Mouse (Mus musculus): ENCODE results near the gene Terf2ip.

- TF ChIP-seq RAD21 (IDR thresholded peaks at IDR 0.05; ENCODE audit: low read depth, low read length), result no peak
- no peak for TF ChIP-seq TCF12 (IDR thresholded peaks at IDR 0.05; ENCODE audit: low read depth, low read length)
- TF ChIP-seq ZMIZ1 (IDR thresholded peaks at IDR 0.05; ENCODE audit: low read depth, low read length), result no peak
- TF ChIP-seq ZNF384 (IDR thresholded peaks at IDR 0.05; ENCODE audit: low read depth, low read length), result no peak
- no peak for TF ChIP-seq TBP (conservative IDR thresholded peaks at IDR 0.05; ENCODE audit: low read depth, low read length)
- TF ChIP-seq MAFK (IDR thresholded peaks at IDR 0.05; ENCODE audit: insufficient replicate concordance, low read length), result no peak
- no peak for TF ChIP-seq CTCF (conservative IDR thresholded peaks at IDR 0.05 in 1 of 2, IDR thresholded peaks at IDR 0.05 in 1 of 2; ENCODE audit: low read depth in 2 of 2, low read length in 2 of 2)
- no peak for TF ChIP-seq POLR2A (IDR thresholded peaks at IDR 0.05; ENCODE audit: low read depth, low read length)
- TF ChIP-seq MXI1 (IDR thresholded peaks at IDR 0.05; ENCODE audit: low read depth, low read length), result no peak
- TF ChIP-seq KAT2A (IDR thresholded peaks at IDR 0.05; ENCODE audit: insufficient replicate concordance, low read length), result no peak
- TF ChIP-seq HCFC1 (IDR thresholded peaks at IDR 0.05; ENCODE audit: low read depth, low read length), result no peak
- no peak for TF ChIP-seq EP300 (IDR thresholded peaks at IDR 0.05; ENCODE audit: low read length)
- no peak for TF ChIP-seq USF2 (conservative IDR thresholded peaks at IDR 0.05; ENCODE audit: low read depth, low read length)
- TF ChIP-seq BHLHE40 (IDR thresholded peaks at IDR 0.05; ENCODE audit: low read depth, low read length), result no peak
Measured at GRCm38 (mm10) chr8:111991278-111991677, 19.9 kb upstream of the Terf2ip start.
